27 mouse cellular contexts compared by ENCODE assay signal in genomic region chr2:135015501-135015900, GRCm38 (mm10).
"Had no signal": no experiment of that assay in that cellular context is flagged by ENCODE, and none has a peak within 500 bp of the region (broad histone marks: within the 10 kb centered on the region; RNA-seq: fewer than 3 reads in every experiment).

No protein-coding gene starts in this region.

- H3K4me2 ChIP-seq: heart, embryonic 12.5 days; hindbrain, embryonic 14.5 days; intestine, embryonic 15.5 days; limb, embryonic 12.5 days; liver, embryonic 11.5 days; liver, embryonic 13.5 days; liver, embryonic 15.5 days had no signal

- DNase-seq: gastrocnemius, adult 2 months; gastrocnemius, postnatal 10 days; gastrocnemius, postnatal 25 days; heart, adult 18-20 months; heart, postnatal 10 days; heart, postnatal 4 days; kidney, adult 18-20 months; kidney, adult 8-10 months; kidney, postnatal 10 days; kidney, postnatal 25 days; kidney, postnatal 4 days; liver; liver, embryonic 13.5 days had no signal

- H3K9ac ChIP-seq: heart, embryonic 12.5 days; hindbrain, embryonic 14.5 days; intestine, embryonic 15.5 days; limb, embryonic 12.5 days; liver, embryonic 13.5 days; liver, embryonic 15.5 days had no signal

- H3K27me3 ChIP-seq: heart, embryonic 12.5 days; intestine, embryonic 15.5 days; limb, embryonic 12.5 days; liver, embryonic 13.5 days; liver, embryonic 15.5 days had no signal

- H3K4me3 ChIP-seq: gastrocnemius, adult 2 months; heart, embryonic 10.5 days; heart, embryonic 12.5 days; hindbrain, embryonic 10.5 days; intestine, embryonic 15.5 days; layer of hippocampus, adult 2 months; left cerebral cortex, adult 2 months; limb, embryonic 10.5 days; limb, embryonic 12.5 days; liver, embryonic 13.5 days; liver, embryonic 15.5 days had no signal

- H3K36me3 ChIP-seq: heart, embryonic 10.5 days; heart, embryonic 12.5 days; hindbrain, embryonic 10.5 days; intestine, embryonic 15.5 days; limb, embryonic 10.5 days; limb, embryonic 12.5 days; liver, embryonic 13.5 days; liver, embryonic 15.5 days had no signal

- ATAC-seq: hindbrain, embryonic 16.5 days; inflammation-experienced regulatory T-cells, adult 6 months; intestine, embryonic 15.5 days; intestine, postnatal 0 days had no signal

- H3K27ac ChIP-seq: gastrocnemius, adult 2 months; heart, embryonic 10.5 days; hindbrain, embryonic 10.5 days; hindbrain, embryonic 14.5 days; intestine, embryonic 15.5 days; layer of hippocampus, adult 2 months; left cerebral cortex, adult 2 months; limb, embryonic 10.5 days; limb, embryonic 12.5 days; liver, embryonic 13.5 days; liver, embryonic 15.5 days had no signal

- H3K9me3 ChIP-seq: heart, embryonic 10.5 days; heart, embryonic 12.5 days; hindbrain, embryonic 10.5 days; intestine, embryonic 15.5 days; limb, embryonic 10.5 days; limb, embryonic 12.5 days; liver, embryonic 13.5 days; liver, embryonic 15.5 days had no signal

- H3K4me1 ChIP-seq: heart, embryonic 10.5 days; heart, embryonic 12.5 days; hindbrain, embryonic 10.5 days; intestine, embryonic 15.5 days; liver, embryonic 13.5 days; liver, embryonic 15.5 days had no signal
